Mouse (Mus musculus): Measurements from ENCODE around the gene 4933424G06Rik. TPM values are rescaled to one million over a fixed set of nuclear protein-coding genes. Genes with fewer than 3 reads are reported as not detected.

4933424G06Rik gene
- polyA plus RNA-seq, 1 experiment from 2014 or later = 0.13 TPM

DNA sequence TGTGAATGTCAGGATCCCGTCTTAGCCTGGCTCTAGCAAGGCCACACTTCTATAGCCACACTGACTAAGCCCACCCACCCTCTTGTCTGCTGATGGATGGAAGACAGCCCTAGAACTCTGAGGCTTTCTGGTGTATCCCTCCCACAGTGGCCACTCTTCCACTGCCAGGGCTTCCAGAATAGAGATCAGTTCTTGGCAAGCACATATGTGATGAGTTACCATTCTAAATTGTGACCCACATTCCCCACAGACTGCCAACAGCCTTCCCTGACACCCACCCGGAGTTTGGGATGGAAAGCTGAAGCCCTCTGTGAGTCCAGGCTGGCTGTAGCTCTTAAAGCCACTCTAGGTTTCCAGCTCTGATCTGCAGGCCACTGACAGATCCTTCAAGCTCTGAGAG lies 2.8 kb upstream of the 4933424G06Rik start:
- Histone ChIP-seq H3K27ac (ENCODE audit: low read length) (no peak overlapping the region), H3K9me3 (replicated peaks; ENCODE audit: control insufficient read depth, low read length) (no peaks in the 10 kb centered on the region), H3K4me3 (replicated peaks; ENCODE audit: low read length) (no peak overlapping the region), H3K36me3 (ENCODE audit: control insufficient read depth, insufficient read depth, low read length) (peaks cover 17% of the 10 kb centered on the region), H3K9ac (ENCODE audit: low read length) (peak overlapping the region; percentile 47), H3K4me2 (ENCODE audit: low read depth, low read length) (no peak overlapping the region), H3K4me1 (ENCODE audit: control insufficient read depth, insufficient read depth, low read length) (peaks cover 14% of the 10 kb centered on the region), H3K27me3 (ENCODE audit: control insufficient read depth, insufficient read depth, low read length) (no peaks in the 10 kb centered on the region)
- 86% methylated on average over 2 of the region's 2 CpGs for WGBS
- ATAC-seq (ENCODE audit: insufficient read depth, low FRiP score) = no peak

- H3K27ac ChIP-seq (ENCODE audit: low read length) = no peak overlapping the region
- peaks cover 17% of the 10 kb centered on the region for H3K36me3 ChIP-seq (ENCODE audit: control insufficient read depth, insufficient read depth, low read length)
- no peaks in the 10 kb centered on the region for H3K27me3 ChIP-seq (ENCODE audit: control insufficient read depth, insufficient read depth, low read length)
- 0 out of 2 replicates have a peak overlapping the region, but pooled peaks have one; percentile 70 for H3K4me2 ChIP-seq (ENCODE audit: low read depth, low read length)
- H3K4me3 ChIP-seq (replicated peaks; ENCODE audit: low read length) = no peak overlapping the region
- H3K9ac ChIP-seq (ENCODE audit: low read length) = peak overlapping the region; percentile 41; the same call in 1 of the 2 replicates
- no peaks in the 10 kb centered on the region for H3K9me3 ChIP-seq (replicated peaks; ENCODE audit: control insufficient read depth, low read length)
- no peak for ATAC-seq (ENCODE audit: insufficient read depth, low FRiP score)
- H3K4me1 ChIP-seq (ENCODE audit: control insufficient read depth, insufficient read depth, low read length) = peaks cover 14% of the 10 kb centered on the region
- WGBS = 63% methylated on average over 3 of the region's 3 CpGs
Measured at GRCm38 (mm10) chr1:36707797-36708196, 2.2 kb upstream of the 4933424G06Rik start.

GRCm38 (mm10) chr1:36708626-36709025 lies 1.3 kb upstream of the 4933424G06Rik start:
- peaks cover 14% of the 10 kb centered on the region for H3K4me1 ChIP-seq (ENCODE audit: control insufficient read depth, insufficient read depth, low read length)
- no peak for ATAC-seq (ENCODE audit: insufficient read depth, low FRiP score)
- H3K27me3 ChIP-seq (ENCODE audit: control insufficient read depth, insufficient read depth, low read length) = no peaks in the 10 kb centered on the region
- H3K4me3 ChIP-seq (replicated peaks; ENCODE audit: low read length) = peak overlapping the region; percentile 85
- WGBS = 70% methylated on average over 1 of the region's 1 CpGs
- H3K27ac ChIP-seq (ENCODE audit: low read length) = peak overlapping the region; percentile 85; the same call in 1 of the 2 replicates
- peak overlapping the region; percentile 94 for H3K9ac ChIP-seq (ENCODE audit: low read length)
- peak overlapping the region; percentile 70 for H3K4me2 ChIP-seq (ENCODE audit: low read depth, low read length)
- no peaks in the 10 kb centered on the region for H3K9me3 ChIP-seq (replicated peaks; ENCODE audit: control insufficient read depth, low read length)
- H3K36me3 ChIP-seq (ENCODE audit: control insufficient read depth, insufficient read depth, low read length) = peaks cover 12% of the 10 kb centered on the region

DNA sequence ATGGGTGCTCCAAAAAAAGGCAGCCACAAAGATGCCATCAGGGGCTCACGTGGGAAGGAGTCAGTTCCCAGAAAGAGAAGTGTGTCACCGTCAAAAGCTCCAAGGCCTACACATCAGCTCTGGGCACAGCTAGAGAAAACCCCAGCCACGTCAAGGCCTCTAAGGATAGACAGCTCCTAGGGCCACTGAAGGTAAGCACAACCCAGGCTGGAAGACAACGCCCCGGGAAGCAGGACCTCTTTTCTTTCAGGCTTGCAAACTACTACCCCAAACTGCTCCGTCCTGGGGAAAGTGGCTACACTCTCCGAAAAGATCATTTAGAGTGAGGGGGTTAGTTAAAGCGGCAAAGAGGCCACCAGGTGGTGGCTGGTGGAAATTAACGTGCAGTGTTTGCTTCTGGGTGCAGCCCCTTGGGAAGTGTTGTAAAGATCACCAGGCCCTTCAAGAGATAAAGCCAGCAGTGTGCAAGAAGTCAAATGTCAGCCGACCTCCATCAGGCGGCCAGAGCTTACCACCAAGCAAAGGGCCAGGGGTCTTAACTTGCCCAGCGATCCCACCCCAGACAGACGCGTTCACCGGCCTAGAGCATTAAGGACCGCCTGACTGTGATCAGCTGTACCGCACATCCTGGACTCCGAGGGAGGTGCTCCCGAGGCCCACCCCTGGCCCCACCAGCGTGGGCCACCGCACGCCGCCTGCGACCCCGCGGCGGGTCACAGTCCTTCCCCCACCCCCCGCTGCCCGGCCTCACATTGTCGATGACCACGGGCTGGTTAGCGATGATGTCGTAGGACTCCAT lies 695 bp upstream of the 4933424G06Rik start:
- H3K27me3 ChIP-seq (ENCODE audit: control insufficient read depth, insufficient read depth, low read length) = no peaks in the 10 kb centered on the region
- peak overlapping the region; percentile 94 for H3K9ac ChIP-seq (ENCODE audit: low read length)
- peak overlapping the region; percentile 85 for H3K27ac ChIP-seq (ENCODE audit: low read length)
- no peaks in the 10 kb centered on the region for H3K9me3 ChIP-seq (replicated peaks; ENCODE audit: control insufficient read depth, low read length)
- H3K4me1 ChIP-seq (ENCODE audit: control insufficient read depth, insufficient read depth, low read length) = peaks cover 14% of the 10 kb centered on the region
- H3K36me3 ChIP-seq (ENCODE audit: control insufficient read depth, insufficient read depth, low read length) = peaks cover 9% of the 10 kb centered on the region
- peak overlapping the region; percentile 85 for H3K4me3 ChIP-seq (replicated peaks; ENCODE audit: low read length)
- WGBS = 1% methylated on average over 33 of the region's 33 CpGs
- ATAC-seq (ENCODE audit: insufficient read depth, low FRiP score) = peak; percentile 72; the same call in 1 of the 2 replicates
- peak overlapping the region; percentile 70 for H3K4me2 ChIP-seq (ENCODE audit: low read depth, low read length)

GRCm38 (mm10) chr1:36711104-36711503 lies 1.2 kb downstream of the 4933424G06Rik start:
- Histone ChIP-seq H3K27ac (ENCODE audit: low read length) (no peak overlapping the region), H3K9ac (ENCODE audit: low read length) (no peak overlapping the region), H3K4me2 (ENCODE audit: low read depth, low read length) (no peak overlapping the region), H3K4me3 (replicated peaks; ENCODE audit: low read length) (no peak overlapping the region), H3K27me3 (ENCODE audit: control insufficient read depth, insufficient read depth, low read length) (no peaks in the 10 kb centered on the region), H3K4me1 (ENCODE audit: control insufficient read depth, insufficient read depth, low read length) (peaks cover 14% of the 10 kb centered on the region), H3K9me3 (replicated peaks; ENCODE audit: control insufficient read depth, low read length) (no peaks in the 10 kb centered on the region), H3K36me3 (ENCODE audit: control insufficient read depth, insufficient read depth, low read length) (no peaks in the 10 kb centered on the region)
- no peak for ATAC-seq (ENCODE audit: insufficient read depth, low FRiP score)
- 87% methylated on average over 2 of the region's 2 CpGs for WGBS

DNA sequence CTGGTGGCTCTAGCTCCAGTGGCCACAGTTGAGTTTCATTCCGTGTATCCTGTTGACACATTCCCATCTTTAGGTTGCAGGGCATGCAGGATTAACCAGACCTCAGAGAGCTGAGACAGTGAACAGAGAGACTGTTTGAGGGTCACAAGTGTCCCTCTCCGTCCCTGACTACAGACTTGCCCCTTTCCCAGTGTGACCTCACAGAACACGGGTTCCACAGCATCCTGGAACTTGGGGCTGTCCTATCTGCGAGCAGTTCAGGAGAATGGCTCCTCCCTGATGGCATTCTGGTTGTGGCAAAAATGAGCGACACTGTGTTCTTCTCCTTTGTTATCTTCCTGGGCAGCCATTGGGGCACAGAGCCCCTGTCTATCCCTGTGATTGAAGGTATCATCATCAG lies 4.4 kb downstream of the 4933424G06Rik start, which contains the start of gene Actr1b:
Actr1b (minus strand) TSS at position 112 of the 400 bp plus-strand sequence.
- WGBS = 72% methylated on average over 5 of the region's 5 CpGs
- ATAC-seq (ENCODE audit: insufficient read depth, low FRiP score) = no peak
- H3K4me1 ChIP-seq (ENCODE audit: control insufficient read depth, insufficient read depth, low read length) = no peaks in the 10 kb centered on the region; the same call in 1 of the 2 replicates

DNA sequence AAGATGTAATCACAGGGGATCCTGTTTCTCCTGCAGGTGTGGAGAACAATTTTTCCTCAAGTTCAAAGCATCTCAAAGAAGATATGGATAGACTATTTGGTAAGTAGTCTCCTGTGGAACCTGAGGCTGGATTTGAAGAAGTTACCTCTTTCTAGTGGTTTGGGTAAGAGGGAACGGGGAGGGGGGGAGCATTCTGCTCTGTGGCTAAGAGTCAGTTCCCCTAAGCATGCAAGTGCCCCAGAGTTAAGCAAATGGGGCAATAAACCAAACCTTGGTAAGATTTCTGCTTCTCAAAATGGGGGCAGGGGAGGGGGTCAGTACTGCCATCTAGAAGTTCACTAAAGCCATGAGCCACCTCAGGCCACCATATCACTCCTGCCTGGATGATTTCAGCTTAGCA lies 8.8 kb downstream of the 4933424G06Rik start:
- no peaks in the 10 kb centered on the region for H3K27me3 ChIP-seq (ENCODE audit: control insufficient read depth, insufficient read depth, low read length)
- no peak overlapping the region for H3K27ac ChIP-seq (ENCODE audit: low read length)
- H3K4me2 ChIP-seq (ENCODE audit: low read depth, low read length) = no peak overlapping the region
- H3K4me3 ChIP-seq (replicated peaks; ENCODE audit: low read length) = no peak overlapping the region
- no peaks in the 10 kb centered on the region for H3K36me3 ChIP-seq (ENCODE audit: control insufficient read depth, insufficient read depth, low read length)
- H3K9me3 ChIP-seq (replicated peaks; ENCODE audit: control insufficient read depth, low read length) = no peaks in the 10 kb centered on the region
- 77% methylated on average over 1 of the region's 1 CpGs for WGBS
- no peak for ATAC-seq (ENCODE audit: insufficient read depth, low FRiP score)
- no peaks in the 10 kb centered on the region for H3K4me1 ChIP-seq (ENCODE audit: control insufficient read depth, insufficient read depth, low read length)
- no peak overlapping the region for H3K9ac ChIP-seq (ENCODE audit: low read length)

More for the DNA sequence above, 4.4 kb downstream of the 4933424G06Rik start, which contains the start of gene Actr1b:
- no peak within 1 kb of the TSS for H3K9ac ChIP-seq (ENCODE audit: low read length)
- H3K4me3 ChIP-seq (replicated peaks; ENCODE audit: low read length) = no peak within 1 kb of the TSS
- H3K9me3 ChIP-seq (replicated peaks; ENCODE audit: control insufficient read depth, low read length) = no peaks in the 10 kb centered on the region
- H3K4me2 ChIP-seq (ENCODE audit: low read depth, low read length) = no peak within 1 kb of the TSS
- no peaks in the 10 kb centered on the region for H3K27me3 ChIP-seq (ENCODE audit: control insufficient read depth, insufficient read depth, low read length)
- no peaks in the 10 kb centered on the region for H3K36me3 ChIP-seq (ENCODE audit: control insufficient read depth, insufficient read depth, low read length)
- H3K27ac ChIP-seq (ENCODE audit: low read length) = no peak within 1 kb of the TSS

DNA sequence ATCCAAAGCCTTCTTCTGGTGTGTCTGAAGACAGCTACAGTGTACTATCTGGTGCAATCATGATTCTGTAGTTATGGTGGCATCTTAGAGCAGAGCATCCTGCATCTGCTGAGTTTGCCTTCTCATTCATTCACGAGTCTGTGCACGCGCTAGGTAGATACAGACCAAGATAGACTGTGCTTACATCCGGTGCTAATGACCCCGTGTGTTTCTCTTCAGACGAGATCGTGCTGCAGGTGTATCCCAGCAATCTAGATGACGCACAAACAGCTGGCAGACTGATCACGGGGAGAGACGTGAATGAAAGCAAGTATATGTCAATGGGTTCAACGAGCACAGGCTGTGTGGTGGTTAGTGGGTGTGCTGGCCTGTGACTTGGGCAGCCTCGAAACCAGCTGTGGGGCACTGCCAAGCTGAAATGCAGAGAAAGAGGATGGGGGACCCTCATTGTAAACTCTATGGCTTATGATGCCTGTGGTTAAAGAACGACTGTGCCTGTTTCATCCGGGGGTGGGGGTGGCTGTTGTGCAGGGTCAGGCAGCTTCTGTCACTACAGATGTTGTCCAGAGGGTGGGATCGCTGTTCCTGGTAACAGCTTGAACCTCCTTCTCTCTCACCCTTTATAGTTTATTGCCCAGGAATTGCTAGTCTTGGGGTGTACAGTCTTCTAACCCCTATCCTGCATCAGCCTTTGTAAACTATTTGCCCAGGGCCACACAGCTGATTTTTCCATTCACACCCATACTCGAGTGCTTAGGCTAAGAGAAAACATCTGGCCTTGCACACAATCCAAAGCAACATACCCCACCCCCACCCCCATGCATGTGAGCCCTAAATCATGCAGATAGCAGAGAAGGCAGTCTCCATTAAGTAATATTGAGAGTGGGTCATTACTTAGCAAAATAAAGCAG lies 13.5 kb downstream of the 4933424G06Rik start:
- no peak overlapping the region for H3K27ac ChIP-seq (ENCODE audit: low read length)
- H3K9ac ChIP-seq (ENCODE audit: low read length) = no peak overlapping the region
- no peak overlapping the region for H3K4me3 ChIP-seq (replicated peaks; ENCODE audit: low read length)
- no peaks in the 10 kb centered on the region for H3K4me1 ChIP-seq (ENCODE audit: control insufficient read depth, insufficient read depth, low read length)
- H3K4me2 ChIP-seq (ENCODE audit: low read depth, low read length) = no peak overlapping the region
- H3K27me3 ChIP-seq (ENCODE audit: control insufficient read depth, insufficient read depth, low read length) = no peaks in the 10 kb centered on the region
- H3K36me3 ChIP-seq (ENCODE audit: control insufficient read depth, insufficient read depth, low read length) = no peaks in the 10 kb centered on the region
- 59% methylated on average over 16 of the region's 16 CpGs for WGBS
- no peak for ATAC-seq (ENCODE audit: insufficient read depth, low FRiP score)
- H3K9me3 ChIP-seq (replicated peaks; ENCODE audit: control insufficient read depth, low read length) = no peaks in the 10 kb centered on the region

DNA sequence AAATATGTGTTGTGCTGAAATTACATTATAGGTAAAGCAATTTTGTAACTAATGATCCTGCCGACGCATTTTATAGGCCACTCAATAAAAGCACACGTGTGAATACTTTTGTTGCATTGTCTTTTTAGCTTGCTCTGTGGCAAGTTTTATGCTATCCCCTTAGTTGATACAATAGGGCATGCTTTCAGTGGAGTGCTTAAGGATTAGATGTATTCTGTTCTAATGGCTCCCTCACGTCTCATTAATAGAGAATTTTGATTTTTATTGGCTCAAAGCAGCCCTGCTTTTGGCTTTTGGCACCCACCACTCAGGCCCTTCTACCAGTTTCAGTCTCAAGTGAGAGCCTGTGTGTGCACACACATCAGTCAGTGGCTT lies 14.1 kb downstream of the 4933424G06Rik start:
- Histone ChIP-seq H3K4me1 (ENCODE audit: control insufficient read depth, insufficient read depth, low read length) (no peaks in the 10 kb centered on the region), H3K27me3 (ENCODE audit: control insufficient read depth, insufficient read depth, low read length) (no peaks in the 10 kb centered on the region), H3K4me2 (ENCODE audit: low read depth, low read length) (no peak overlapping the region), H3K27ac (ENCODE audit: low read length) (no peak overlapping the region), H3K36me3 (ENCODE audit: control insufficient read depth, insufficient read depth, low read length) (no peaks in the 10 kb centered on the region), H3K4me3 (replicated peaks; ENCODE audit: low read length) (no peak overlapping the region), H3K9ac (ENCODE audit: low read length) (no peak overlapping the region), H3K9me3 (replicated peaks; ENCODE audit: control insufficient read depth, low read length) (no peaks in the 10 kb centered on the region)
- ATAC-seq (ENCODE audit: insufficient read depth, low FRiP score) = no peak
- 67% methylated on average over 4 of the region's 4 CpGs for WGBS

Data from stomach, embryonic 16.5 days (tissue).